Mouse (Mus musculus) CH12.LX (cell line): Measurements from ENCODE around the gene Tssk6. TPM values are rescaled to one million over a fixed set of nuclear protein-coding genes. Genes with fewer than 3 reads are reported as not detected.

Experiments
- DNase-seq: peaks from one replicate; pipeline ENCODE4 v3.0.0-alpha.2; 2013; ENCODE audit errors: extremely low read depth
- H3K27ac ChIP-seq: 2 replicates; pipeline ENCODE4 v1.5.1; 2012; ENCODE audit warnings: low read depth, mild to moderate bottlenecking, control low read depth, moderate library complexity; ENCODE audit not compliant: insufficient read depth
- H3K27me3 ChIP-seq: replicated peaks from 2 replicates; pipeline ENCODE3; 2012; ENCODE audit warnings: inconsistent platforms
- H3K36me3 ChIP-seq, 2 experiments: replicated peaks in 1 of 2; 2 replicates each; pipeline versions ENCODE3 to v1.6.1; 2012; ENCODE audit warnings: inconsistent platforms in 1 of 2, low read length in 1 of 2, mild to moderate bottlenecking in 1 of 2, mixed read lengths in 1 of 2, moderate library complexity in 1 of 2; ENCODE audit not compliant: control insufficient read depth in 1 of 2, insufficient read depth in 1 of 2
- H3K4me1 ChIP-seq, 2 experiments: 2 replicates each; pipeline ENCODE4 v1.6.1; 2012; ENCODE audit warnings: inconsistent platforms in 1 of 2, moderate library complexity in 1 of 2; ENCODE audit not compliant: insufficient read depth in 2 of 2, control insufficient read depth in 1 of 2
- H3K4me2 ChIP-seq: 2 replicates; pipeline ENCODE4 v1.6.1; 2012; ENCODE audit warnings: low read depth, mild to moderate bottlenecking, control low read depth; ENCODE audit not compliant: poor library complexity, insufficient read depth, severe bottlenecking
- H3K4me3 ChIP-seq, 3 experiments: fragments of 150-350 bp in 1 of 3; sonication (generic) in 1 of 3; replicated peaks in 1 of 3; 2 replicates each; pipeline versions ENCODE3 to v1.5.1; 2011 to 2012; ENCODE audit warnings: low read depth in 2 of 3, low read length in 2 of 3, mild to moderate bottlenecking in 2 of 3, moderate library complexity in 2 of 3, control low read depth in 1 of 3, improper control_type of control experiment in 1 of 3, inconsistent platforms in 1 of 3, mixed read lengths in 1 of 3; ENCODE audit not compliant: poor library complexity in 1 of 3
- H3K79me2 ChIP-seq: replicated peaks from 2 replicates; pipeline ENCODE4 v1.6.1; 2012; ENCODE audit warnings: mild to moderate bottlenecking, moderate library complexity; ENCODE audit not compliant: control insufficient read depth, poor library complexity, insufficient read depth, severe bottlenecking; ENCODE audit errors: extremely low read depth
- H3K9ac ChIP-seq: 2 replicates; pipeline ENCODE4 v1.6.1; 2012; ENCODE audit warnings: low read depth, mild to moderate bottlenecking, control low read depth, moderate library complexity; ENCODE audit not compliant: insufficient read depth
- H3K9me3 ChIP-seq: replicated peaks from 2 replicates; pipeline ENCODE3; 2012; ENCODE audit warnings: low read length, inconsistent platforms, mixed read lengths
- BHLHE40 ChIP-seq: IDR thresholded peaks from 2 replicates; pipeline ENCODE4 v1.6.1; 2011; ENCODE audit warnings: mild to moderate bottlenecking, low read depth, low read length, improper control_type of control experiment
- CHD1 ChIP-seq: IDR thresholded peaks from 2 replicates; pipeline ENCODE4 v1.6.1; 2012; ENCODE audit warnings: low read depth, low read length, improper control_type of control experiment, inconsistent platforms
- CTCF ChIP-seq, 2 experiments: IDR thresholded peaks in 1 of 2; conservative IDR thresholded peaks in 1 of 2; 2 replicates each; pipeline ENCODE4 v1.5.1; 2011 to 2012; ENCODE audit warnings: low read depth in 2 of 2, low read length in 2 of 2, improper control_type of control experiment in 1 of 2, inconsistent platforms in 1 of 2, mild to moderate bottlenecking in 1 of 2, moderate library complexity in 1 of 2
- GABPA ChIP-seq: IDR thresholded peaks from 2 replicates; pipeline ENCODE4 v1.6.1; 2012; ENCODE audit warnings: low read depth, low read length, improper control_type of control experiment, inconsistent platforms; ENCODE audit not compliant: insufficient replicate concordance
- MAX ChIP-seq: IDR thresholded peaks from 2 replicates; pipeline ENCODE4 v1.6.1; 2011; ENCODE audit warnings: low read length, improper control_type of control experiment
- MAZ ChIP-seq: IDR thresholded peaks from 2 replicates; pipeline ENCODE4 v1.6.1; 2012; ENCODE audit warnings: low read depth, mild to moderate bottlenecking, inconsistent platforms, low read length, improper control_type of control experiment, moderate library complexity
- MEF2A ChIP-seq: IDR thresholded peaks from 2 replicates; pipeline ENCODE4 v1.6.1; 2014; ENCODE audit warnings: low read depth, mild to moderate bottlenecking, inconsistent platforms, low read length, improper control_type of control experiment, borderline replicate concordance
- MYC ChIP-seq: IDR thresholded peaks from 2 replicates; pipeline ENCODE4 v1.6.1; 2011; ENCODE audit warnings: low read depth, mild to moderate bottlenecking, improper control_type of control experiment, low read length
- NELFE ChIP-seq: IDR thresholded peaks from 2 replicates; pipeline ENCODE4 v1.6.1; 2011; ENCODE audit warnings: low read depth, low read length, improper control_type of control experiment
- RCOR1 ChIP-seq: conservative IDR thresholded peaks from 2 replicates; pipeline ENCODE4 v1.6.1; 2012; ENCODE audit warnings: low read depth, mild to moderate bottlenecking, inconsistent platforms, low read length, improper control_type of control experiment
- SIN3A ChIP-seq: IDR thresholded peaks from 2 replicates; pipeline ENCODE4 v1.6.1; 2012; ENCODE audit warnings: low read length, improper control_type of control experiment, inconsistent platforms
- TBP ChIP-seq: conservative IDR thresholded peaks from 2 replicates; pipeline ENCODE4 v1.6.1; 2011; ENCODE audit warnings: low read depth, low read length, improper control_type of control experiment
- USF2 ChIP-seq: conservative IDR thresholded peaks from 2 replicates; pipeline ENCODE4 v1.6.1; 2011; ENCODE audit warnings: low read depth, low read length, improper control_type of control experiment
- ZC3H11A ChIP-seq: IDR thresholded peaks from 2 replicates; pipeline ENCODE4 v1.6.1; 2012; ENCODE audit warnings: low read depth, mild to moderate bottlenecking, inconsistent platforms, low read length, improper control_type of control experiment
- ZKSCAN1 ChIP-seq: IDR thresholded peaks from 2 replicates; pipeline ENCODE4 v1.6.1; 2012; ENCODE audit warnings: low read depth, inconsistent platforms, low read length, improper control_type of control experiment, borderline replicate concordance
- ZMIZ1 ChIP-seq: IDR thresholded peaks from 2 replicates; pipeline ENCODE4 v1.6.1; 2012; ENCODE audit warnings: low read depth, mild to moderate bottlenecking, inconsistent platforms, low read length, improper control_type of control experiment
- dilution Hi-C: fragments of 300-500 bp; cut with MboI; formaldehyde crosslinking; loops from 2 replicates; pipeline ENCODE4 v1.14.3; 2020; ENCODE audit warnings: low sequenced_read_pairs; ENCODE audit not compliant: extremely low pct_unique_long_range_greater_than_20kb, extremely low pct_ligation_motif_present
- in situ Hi-C: fragments of 300-500 bp; cut with MboI; formaldehyde crosslinking; loops from 3 replicates; pipeline ENCODE4 v1.14.3; 2019; ENCODE audit warnings: low sequenced_read_pairs, low pct_ligation_motif_present, low pct_unique_long_range_greater_than_20kb, mixed read lengths
- polyA plus RNA-seq: library from polyadenylated mRNA; unstranded; fragments of >175 nt; gene quantifications from 2 replicates; pipeline ENCODE4 v1.2.1, GENCODE M21; 2012; ENCODE audit warnings: low read depth; ENCODE audit not compliant: insufficient read length
- total RNA-seq, 2 experiments: library from RNA; depleted of rRNA; stranded (reverse); fragments of 300-350 nt in 1 of 2; fragments of >200 nt in 1 of 2; gene quantifications; 2 replicates each; pipeline ENCODE4 v1.2.3; 2012 to 2014

The Tssk6 gene
- total and polyA plus RNA-seq, 3 experiments: 0.44 to 1.8 (median 1.7) TPM

- no peak overlapping the region for H3K4me3 ChIP-seq
- H3K27me3 ChIP-seq: no peaks in the 10 kb centered on the region
- H3K9ac ChIP-seq: no peak overlapping the region
- no peak overlapping the region for H3K27ac ChIP-seq
- H3K79me2 ChIP-seq: no peaks in the 10 kb centered on the region
- dilution Hi-C loops: no loop called here
- H3K9me3 ChIP-seq: peaks cover 31% of the 10 kb centered on the region
- H3K4me2 ChIP-seq: no peak overlapping the region
- no peaks in the 10 kb centered on the region for H3K4me1 ChIP-seq
- TF ChIP-seq CHD1 (no peak), USF2 (no peak), ZMIZ1 (no peak), MAX (no peak), NELFE (no peak), ZKSCAN1 (no peak), BHLHE40 (no peak)
- TF ChIP-seq, all 38 proteins: peak for 0
- peaks cover 0 to 20% of the 10 kb centered on the region in 2 experiments for H3K36me3 ChIP-seq
- DNase-seq: no peak
- in situ Hi-C loops: no loop called here
Measured at GRCm38 (mm10) chr8:69879678-69880077, 22.3 kb upstream of the Tssk6 start.

GRCm38 (mm10) chr8:69880841-69881240, 21.1 kb upstream of the Tssk6 start:
- Histone ChIP-seq H3K79me2 (no peaks in the 10 kb centered on the region), H3K27ac (no peak overlapping the region), H3K4me1 (no peaks in the 10 kb centered on the region), H3K9me3 (peaks cover 31% of the 10 kb centered on the region), H3K36me3 (peaks cover 0 to 20% of the 10 kb centered on the region in 2 experiments), H3K4me3 (no peak overlapping the region), H3K9ac (no peak overlapping the region), H3K27me3 (no peaks in the 10 kb centered on the region), H3K4me2 (no peak overlapping the region)
- no peak for DNase-seq
- no peak for TF ChIP-seq MAZ
- no peak for TF ChIP-seq TBP
- no peak for TF ChIP-seq RCOR1
- TF ChIP-seq MEF2A: no peak
- TF ChIP-seq ZC3H11A: no peak
- TF ChIP-seq MYC: no peak
- TF ChIP-seq BHLHE40: no peak
- no peak for TF ChIP-seq SIN3A
- TF ChIP-seq GABPA: no peak
- no peak for TF ChIP-seq USF2
- no peak for TF ChIP-seq CTCF (conservative IDR thresholded peaks at IDR 0.05 in 1 of 2, IDR thresholded peaks at IDR 0.05 in 1 of 2; ENCODE audit: low read depth in 2 of 2, low read length in 2 of 2)
- in situ Hi-C loops (no loop called here), dilution Hi-C loops (no loop called here)
